Mouse (Mus musculus): Measurements from ENCODE around the gene Bmpr1b.
"Not testable (repeated sequence)": the region's sequence is repeated elsewhere in the genome, so short reads cannot be mapped to it uniquely, and the experiment has no call there.

Bmpr1b gene

DNA sequence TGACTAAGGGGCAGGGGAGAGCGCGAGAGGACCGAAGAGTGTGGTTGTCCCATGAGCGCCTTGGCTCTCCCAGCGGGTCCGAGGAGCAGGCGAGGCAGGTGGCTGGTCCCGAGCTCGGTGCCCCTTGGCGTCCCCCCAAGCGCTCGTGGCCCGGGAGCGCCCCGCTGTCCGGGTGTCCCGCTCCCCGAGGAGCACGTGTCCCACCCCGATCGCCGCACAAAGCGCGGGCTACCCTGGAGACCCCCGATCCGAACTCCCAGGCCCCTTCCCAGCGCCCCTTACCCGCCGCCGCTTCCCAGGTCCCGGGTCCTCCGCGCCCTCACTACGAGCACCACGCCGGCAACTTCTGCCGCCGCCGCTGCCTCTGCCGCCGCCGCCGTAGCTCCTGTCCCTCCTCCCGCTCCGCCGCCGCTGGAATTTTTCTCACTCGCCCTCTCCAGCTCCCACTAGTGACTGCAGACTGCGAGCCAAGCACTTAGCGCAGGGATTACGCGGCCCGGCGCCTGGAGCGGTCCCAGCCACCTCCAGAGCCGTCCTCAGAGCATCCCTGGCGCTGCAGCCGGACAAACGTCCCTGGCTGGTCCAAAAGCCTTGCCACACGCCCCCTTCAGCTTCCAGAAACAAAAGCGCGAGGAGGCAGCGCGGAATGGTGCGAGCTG, at the start of gene Bmpr1b:
Gene Bmpr1b, minus strand, starts transcription at position 563 of the 659 bp plus-strand sequence.
- peak; percentile 87 for DNase-seq (ENCODE audit: low spot score)

DNA sequence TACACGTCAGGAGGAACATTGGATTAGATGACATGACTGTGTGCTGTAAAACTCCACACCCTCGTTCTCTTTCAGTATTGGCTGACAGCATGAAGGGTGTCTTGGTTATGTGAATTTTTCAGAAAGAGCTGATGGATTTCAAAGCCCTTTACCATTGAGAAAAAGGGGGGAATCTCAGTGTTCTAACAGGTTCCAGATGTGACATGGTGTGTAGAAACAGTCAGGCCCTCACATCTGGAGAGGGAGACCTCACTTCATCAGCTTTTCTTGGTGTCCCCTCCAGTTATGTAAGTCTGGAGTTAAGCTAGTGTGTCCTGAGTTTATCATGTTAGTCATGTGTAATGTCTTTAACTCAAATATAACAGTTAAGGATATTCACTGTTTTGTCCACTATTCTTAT, 43.6 kb upstream of the Bmpr1b start:
- peak; percentile 58 for DNase-seq (ENCODE audit: low spot score)

DNA sequence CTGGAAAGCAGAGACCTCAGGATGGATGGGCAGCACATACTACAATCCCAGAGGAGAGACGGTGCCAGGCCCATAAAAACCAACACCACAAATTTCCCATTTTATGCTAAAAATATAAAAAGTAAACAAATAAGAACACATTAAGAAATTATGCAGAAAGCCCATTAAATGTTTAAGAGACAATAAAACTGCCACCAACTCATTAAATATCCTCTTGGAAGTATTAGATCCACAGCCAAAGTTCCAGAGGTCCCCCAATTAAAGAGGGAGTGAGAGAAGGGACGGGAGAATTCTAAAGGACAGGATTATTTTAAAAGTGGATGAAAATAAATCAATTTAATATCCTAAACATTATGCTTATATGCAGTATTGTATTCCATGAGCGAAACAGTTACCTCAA, 43.0 kb upstream of the Bmpr1b start:
- no peak for DNase-seq (ENCODE audit: low spot score)

DNA sequence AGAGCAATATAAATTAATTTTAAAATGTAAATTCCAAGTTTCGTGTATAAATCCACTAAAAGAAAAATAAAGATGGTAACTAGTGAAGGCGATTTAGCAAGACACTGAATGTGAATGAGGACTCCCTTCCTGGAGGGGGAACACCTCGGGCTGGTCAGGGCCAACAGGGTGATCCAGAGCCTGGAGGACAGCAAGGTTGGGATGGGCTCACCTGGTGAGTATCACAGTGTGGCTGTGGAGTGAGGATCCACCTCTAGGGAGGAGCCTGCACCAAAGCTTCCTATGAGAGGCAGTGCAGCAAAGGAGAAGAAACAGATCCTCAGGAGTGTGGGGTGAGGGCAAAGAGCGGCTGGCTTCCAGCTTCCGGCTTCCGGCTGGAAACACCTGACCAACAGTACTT, 40.8 kb upstream of the Bmpr1b start:
- DNase-seq (ENCODE audit: low spot score): no peak

DNA sequence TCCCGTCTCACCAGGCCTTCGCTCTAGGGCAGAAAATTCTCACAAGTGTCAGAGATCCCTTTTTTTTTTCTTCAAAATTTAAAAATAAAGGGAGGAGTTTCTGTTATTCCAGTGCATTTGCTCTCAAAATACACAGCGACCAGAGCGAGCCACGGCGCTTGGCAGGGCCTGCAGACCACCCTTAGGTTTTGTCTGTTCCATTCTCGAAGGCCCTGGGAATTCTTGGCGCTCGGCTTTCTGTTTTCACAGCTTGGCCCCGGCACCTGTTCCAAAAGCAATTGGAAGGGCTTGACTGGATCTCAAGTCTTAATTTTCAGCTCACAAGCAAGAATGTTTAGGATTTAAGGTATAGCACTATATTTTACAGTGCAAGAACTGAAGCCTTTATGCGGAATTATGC, 39.8 kb upstream of the Bmpr1b start:
- no peak for DNase-seq (ENCODE audit: low spot score)

DNA sequence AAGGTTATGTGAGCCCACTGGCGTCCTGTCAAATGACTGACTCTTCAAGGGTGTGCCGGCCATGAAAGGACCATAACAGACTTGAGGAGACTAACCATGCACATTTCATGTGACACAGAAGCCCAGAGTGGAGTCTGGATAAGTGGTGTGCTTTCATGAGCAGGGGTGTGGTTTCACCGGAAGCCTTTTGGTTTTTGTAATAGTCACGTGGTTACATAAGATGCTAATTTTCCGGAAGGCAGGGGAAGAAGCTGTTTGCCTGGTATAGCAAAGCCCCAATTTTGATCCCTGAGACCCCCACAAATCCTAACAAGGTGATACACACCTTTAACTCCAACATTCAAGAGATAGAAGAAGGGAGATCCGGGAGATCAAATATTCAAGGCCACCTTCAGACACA, 38.3 kb upstream of the Bmpr1b start:
- DNase-seq (ENCODE audit: low spot score): no peak

DNA sequence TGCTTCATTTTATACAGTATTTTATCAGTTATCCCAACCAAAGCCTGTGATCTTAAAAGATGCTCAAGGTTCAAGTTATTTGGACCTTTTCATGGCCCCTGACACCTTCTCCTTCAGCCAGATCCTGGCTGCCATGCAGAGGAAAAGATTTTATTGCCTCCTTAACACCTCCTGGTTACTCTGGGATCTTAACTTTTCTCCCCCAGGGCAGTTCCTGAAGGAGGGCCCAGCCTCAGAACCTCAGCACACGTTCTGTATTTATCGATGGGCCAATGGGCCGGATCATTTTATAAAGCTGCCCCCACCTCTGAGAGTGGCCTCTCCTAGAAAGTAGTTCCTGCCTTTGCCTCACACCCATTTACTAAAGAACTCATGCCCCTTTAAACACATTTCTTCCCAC, 37.1 kb upstream of the Bmpr1b start:
- DNase-seq (ENCODE audit: low spot score): no peak

DNA sequence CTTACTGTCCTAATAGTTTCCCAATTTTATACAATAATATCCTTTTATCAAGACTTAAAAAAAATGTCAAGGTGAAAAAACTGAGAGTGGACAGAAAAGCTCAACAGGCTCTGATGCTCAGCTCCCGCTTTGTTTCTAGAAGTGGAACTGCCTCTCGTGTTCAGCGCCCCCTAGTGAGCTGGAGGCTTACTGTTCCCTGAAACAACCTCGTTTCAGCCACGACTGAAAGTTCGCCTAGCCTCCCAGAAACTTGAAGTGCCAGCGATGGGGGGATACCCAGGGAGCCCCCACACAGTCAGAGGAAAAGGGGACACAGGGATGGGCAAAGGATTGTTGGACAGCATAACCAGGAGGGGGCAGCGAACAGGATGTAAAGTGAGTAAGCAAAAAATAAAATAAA, 26.9 kb upstream of the Bmpr1b start:
- DNase-seq (ENCODE audit: low spot score): no peak

DNA sequence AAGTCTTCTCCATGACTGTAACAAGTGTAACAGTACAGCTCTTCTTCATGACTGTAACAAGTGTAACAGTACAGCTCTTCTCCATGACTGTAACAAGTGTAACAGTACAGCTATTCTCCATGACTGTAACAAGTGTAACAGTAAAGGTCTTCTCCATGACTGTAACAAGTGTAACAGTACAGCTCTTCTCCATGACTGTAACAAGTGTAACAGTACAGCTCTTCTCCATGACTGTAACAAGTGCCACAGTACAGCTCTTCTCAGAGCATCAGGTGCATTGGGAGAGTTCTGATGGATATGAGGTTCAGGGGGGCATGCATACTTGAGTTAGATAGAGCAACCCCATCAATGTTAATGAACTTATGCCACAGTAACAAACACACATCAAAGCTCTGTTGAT, 22.4 kb upstream of the Bmpr1b start:
- DNase-seq (ENCODE audit: low spot score): not testable (repeated sequence)

DNA sequence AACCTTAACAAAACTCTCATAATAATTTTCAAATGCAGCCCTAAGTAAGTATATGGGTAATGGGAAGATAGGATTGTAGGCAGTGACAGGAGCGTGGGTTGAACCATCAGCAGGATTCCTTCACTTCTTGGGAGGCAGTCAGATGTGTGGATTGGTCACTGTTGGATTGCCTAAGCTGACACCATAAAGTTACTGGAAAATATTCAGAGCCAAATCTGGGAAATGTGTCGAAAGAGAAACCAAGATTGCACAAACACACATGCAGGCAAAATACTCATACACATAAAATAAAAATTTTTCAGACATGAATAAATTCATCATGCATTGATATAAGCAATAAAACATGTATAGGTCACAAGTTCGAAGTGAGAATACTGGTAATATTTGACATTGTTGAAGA, 17.3 kb upstream of the Bmpr1b start:
- no peak for DNase-seq (ENCODE audit: low spot score)

DNA sequence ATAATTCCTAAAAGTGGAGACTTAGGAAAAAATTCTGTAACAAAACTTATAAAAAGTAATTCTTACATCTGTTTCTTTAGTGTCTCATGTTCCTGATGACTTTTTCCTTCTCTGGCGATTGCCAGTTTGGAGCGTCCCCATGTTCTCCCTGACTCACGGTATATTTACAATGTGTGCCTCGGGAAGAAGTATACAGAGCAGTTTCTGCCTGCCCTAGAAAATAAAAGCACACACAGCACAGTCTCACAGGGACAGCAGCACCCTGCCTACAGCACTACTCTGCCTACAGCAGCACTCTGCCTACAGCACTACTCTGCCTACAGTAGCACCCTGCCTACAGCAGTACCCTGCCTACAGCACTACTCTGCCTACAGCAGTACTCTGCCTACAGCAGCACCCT, 4.8 kb upstream of the Bmpr1b start:
- DNase-seq (ENCODE audit: low spot score): no peak

DNA sequence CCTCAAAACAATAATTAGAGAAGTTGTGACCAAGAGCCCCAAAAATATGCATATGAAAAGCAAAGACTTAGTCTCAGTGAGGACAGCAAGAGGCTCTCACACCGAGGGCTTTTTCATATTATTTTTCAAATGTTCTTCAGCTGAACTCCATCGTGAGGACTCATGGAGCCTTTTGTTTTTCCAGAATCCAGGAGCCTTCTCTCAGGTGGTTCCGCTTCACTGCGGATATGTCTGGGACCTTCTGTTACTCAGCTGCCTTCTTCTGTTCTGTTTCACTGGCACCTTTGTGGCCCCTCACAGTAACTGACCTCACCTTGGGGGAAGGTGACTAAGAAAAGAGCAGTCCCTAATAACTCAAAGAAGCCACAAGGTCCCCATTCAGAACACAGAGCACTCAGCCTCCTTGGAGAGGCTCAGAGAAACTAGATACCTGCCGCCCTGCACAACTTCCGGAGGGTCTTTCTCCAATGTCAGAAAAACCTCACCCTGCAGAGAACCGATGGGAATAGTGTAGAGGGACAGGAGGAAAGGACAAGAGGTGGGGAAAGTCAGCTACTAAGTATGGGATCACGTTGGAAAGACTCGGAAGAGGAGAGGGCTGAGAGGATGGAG, 868 bp downstream of the Bmpr1b start:
- DNase-seq (ENCODE audit: low spot score): peak; percentile 54

DNA sequence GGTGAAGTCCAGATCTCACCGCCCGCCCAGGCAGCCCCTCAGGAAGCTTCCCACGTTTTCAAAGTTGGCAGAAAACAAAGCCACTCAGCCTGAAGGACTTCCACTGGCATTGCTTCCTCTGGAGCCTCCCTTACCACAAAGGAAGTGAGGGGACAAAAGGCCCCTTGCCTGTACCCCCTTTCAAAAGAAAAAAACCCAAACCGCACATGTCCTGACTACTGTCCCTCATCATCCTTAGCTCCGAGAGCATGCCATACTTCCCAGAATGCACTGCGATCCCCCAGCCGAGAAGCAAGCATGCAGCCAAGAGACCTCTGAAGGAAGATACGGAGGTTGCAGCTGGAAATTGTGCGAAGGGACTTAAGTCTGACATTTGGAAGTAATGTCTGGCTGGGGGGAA, 4.2 kb downstream of the Bmpr1b start:
- no peak for DNase-seq (ENCODE audit: low spot score)

DNA sequence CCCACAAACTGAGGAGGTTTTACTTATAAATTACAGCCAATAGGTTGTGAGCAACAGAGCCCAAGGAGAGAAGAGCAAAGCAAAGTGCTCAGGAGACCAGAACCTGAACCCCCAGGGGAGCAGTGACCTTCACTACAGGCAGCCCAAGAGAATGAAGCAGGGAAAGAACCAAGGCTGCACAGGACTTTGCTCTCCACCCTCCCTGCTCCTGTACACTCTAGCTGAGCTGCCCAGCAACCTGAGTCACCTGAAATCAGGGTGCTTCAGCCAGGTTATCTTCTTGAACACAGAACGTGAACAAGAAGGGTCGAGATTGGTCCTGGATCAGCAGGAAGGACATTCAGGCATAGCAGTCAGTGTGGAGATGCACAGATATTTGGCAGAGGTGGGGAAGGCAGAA, 5.3 kb downstream of the Bmpr1b start:
- DNase-seq (ENCODE audit: low spot score): no peak

DNA sequence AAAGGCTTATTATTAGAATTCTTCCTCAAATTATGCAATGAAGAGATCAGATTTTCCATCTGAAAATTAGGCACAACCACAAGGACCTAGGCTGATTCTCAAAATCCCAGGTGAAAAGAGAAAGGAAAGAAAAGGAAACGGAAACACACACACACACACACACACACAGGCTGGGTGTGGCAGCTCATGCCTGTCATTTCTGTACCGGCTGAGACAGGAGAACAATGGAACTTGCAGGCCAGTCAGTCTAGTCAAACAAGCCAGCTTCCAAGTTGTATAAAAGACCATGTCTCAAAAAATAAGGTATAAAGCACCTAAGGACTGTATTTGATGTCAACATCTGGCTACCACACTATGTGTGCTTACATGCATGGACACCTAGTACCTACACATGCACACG, 7.8 kb downstream of the Bmpr1b start:
- no peak for DNase-seq (ENCODE audit: low spot score)

DNA sequence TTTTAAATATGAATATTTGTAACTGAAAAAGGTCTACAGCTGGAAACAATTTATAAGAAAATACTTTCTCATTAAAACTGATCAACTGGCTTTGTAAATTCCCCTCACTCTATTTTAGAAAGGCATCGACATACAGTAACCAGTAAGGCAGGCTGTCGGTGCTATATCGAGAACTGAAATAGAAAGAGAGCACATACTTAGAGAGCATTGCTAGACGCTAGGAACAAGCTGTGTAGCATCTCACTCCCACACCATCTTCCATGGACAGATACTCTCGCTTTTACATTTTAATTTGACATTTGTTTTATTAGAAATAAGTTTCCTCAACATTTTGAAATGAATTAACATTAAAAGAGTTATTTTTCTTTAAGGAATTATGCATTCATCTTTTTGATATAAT, 17.2 kb downstream of the Bmpr1b start:
- no peak for DNase-seq (ENCODE audit: low spot score)

DNA sequence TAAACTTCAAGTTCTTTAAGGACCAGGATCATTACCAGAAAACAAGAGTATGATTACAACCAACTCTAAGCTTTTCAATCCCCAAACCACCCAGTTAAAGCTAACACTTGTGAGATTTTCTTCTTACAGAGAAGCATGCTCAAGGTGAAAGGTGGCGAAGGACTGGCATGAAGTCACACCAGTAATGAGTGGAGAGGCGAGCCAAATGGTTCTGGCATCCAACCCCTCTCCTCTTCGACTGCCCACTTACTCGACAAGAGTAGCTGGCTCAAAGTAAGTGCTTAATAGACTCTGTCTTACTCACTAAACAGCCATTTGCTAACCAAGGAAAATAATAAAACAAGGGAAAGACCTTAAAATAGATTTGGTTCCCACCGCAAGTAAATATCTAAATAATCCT, 30.4 kb downstream of the Bmpr1b start:
- no peak for DNase-seq (ENCODE audit: low spot score)

DNA sequence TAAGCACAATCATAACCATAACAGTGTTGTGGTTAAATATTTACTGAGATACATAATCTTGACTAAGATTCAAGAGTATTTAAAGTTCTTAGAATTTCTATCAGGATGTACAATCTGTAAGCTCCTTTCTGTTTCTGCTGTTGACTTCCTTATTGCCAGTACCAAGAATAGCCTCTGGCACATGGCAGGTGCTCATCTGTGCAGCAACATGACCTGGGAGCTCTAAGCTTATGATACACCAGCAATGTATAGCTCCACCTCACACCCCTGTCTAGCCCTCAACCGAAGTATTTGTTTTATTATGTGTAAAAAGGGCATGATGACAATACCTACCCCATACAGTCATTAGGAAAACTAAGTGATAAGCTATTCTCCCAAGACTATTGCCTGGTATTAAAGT, 42.8 kb downstream of the Bmpr1b start:
- no peak for DNase-seq (ENCODE audit: low spot score)

DNA sequence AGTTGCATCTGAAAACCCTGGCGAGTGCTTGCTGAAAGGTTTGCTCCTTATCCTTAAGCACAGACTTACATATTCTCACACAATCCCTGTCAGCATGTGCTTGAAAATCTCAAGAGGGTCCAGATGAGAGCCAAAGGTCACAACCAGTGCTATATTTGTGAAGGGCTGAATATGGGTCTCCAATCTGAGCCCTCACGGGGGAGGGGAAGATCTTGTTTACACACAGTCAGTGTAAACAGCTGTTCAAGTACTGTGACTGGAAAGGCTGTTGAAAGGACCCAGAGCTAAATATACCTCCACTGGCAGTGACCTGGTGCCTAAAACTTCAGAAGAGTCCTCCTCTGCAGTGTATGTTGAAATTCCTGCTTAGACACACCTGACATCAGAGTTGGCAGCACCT, 43.7 kb downstream of the Bmpr1b start:
- peak; percentile 51 for DNase-seq (ENCODE audit: low spot score)

DNA sequence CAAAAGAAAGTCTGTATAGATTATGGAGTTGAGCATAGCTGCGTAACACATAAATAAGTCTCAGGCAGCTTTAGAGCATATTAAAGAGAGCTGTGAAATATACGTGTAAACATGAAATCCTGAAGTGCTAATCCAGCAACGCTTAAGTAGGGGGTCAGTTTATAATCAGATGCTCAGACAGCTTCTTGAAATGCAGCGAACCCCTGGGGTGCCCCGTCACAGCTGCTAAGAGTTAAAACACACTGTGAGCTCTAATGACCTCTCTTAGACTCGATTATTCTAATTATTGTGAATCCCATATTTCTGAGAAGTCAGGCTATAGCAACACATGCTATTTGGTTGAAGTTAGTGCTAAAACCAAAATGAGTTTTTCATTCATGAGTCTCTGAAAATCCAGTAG, 45.0 kb downstream of the Bmpr1b start:
- DNase-seq (ENCODE audit: low spot score): no peak

DNA sequence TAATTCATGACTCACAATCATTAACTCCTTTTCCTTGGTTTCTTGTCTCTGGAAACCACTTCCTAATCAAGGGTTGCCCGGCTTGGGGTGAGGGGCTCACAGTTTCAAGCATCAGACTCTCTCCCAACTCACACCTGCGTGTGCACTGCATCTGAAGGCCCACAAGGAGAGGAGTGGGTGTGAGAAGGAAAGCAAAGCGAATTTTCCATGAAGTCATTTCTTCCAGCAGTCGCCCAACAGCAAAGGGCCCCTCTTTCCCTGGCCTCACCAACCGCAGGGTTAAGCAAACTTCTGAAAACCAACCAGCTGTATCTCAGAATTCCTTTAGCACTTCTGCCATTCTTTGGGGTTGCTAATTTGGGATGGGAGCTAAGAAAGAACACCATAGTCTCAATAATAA, 46.8 kb downstream of the Bmpr1b start:
- no peak for DNase-seq (ENCODE audit: low spot score)

DNA sequence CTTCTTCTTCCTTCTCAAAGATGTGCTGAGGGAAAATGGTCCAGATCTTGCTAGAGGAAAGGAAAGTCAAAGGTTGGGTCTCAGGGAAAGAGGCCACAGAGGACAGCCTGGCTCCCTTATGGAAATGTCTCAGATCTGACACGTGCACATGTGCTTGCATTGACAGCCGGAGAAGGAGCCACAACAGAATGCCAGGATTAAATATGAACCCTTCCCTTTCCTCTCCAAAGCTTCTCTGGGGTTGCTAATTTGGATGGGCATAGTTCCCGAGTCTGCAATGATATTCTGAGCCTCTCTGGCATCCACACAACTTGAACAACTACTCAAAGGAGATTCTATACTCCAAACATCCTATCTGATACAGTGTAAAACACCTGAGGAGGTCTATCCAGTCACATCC, 48.4 kb downstream of the Bmpr1b start:
- DNase-seq (ENCODE audit: low spot score): no peak

DNA sequence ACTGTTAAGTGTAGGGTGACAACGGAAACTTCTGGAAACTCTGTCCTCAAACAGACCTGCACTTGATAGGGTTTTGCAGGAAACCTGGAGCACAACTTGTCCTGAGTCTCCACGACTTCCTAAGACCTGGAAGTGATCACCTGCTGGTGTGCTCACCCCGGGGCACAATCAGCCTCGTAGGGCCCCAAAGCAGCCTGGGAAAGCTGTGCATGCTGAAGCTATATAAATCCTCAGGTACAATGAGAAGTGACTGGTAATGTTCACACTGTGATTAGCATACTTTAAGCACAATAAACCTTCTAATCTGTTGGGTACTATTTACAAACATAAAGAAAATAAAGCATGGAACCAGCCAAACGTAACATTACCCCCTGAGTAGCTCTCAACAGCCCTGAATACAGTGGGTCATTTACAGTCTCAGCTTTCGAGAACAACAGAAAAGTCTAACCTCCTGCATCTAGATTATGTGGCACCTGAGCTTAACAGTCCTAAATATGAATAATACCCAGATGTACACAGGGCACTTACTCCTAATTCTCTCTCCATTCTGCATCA, 54.4 kb downstream of the Bmpr1b start:
- no peak for DNase-seq (ENCODE audit: low spot score)

DNA sequence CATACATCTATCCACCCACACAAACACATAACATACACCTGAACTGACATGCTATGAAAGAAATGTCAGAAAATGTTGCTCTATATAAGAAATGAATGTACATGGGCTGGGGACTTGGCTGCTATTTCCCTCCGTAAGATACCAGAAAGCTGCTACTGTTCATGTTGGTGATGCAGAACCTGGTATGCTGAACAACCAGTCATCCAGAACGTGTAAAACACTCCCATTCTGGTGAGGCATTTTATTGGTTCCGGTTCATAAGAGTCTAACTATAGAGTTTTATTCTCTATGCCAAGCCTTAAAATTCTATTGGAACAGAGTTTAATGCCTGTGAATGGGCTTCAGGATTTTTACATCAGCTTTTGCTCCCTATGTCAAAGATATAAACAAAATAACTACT, 55.0 kb downstream of the Bmpr1b start:
- DNase-seq (ENCODE audit: low spot score): no peak

All from embryo, embryonic 10 days (tissue).